ENCODE assay signal across 10 mouse cellular contexts in genomic region chr4:138396711-138397110, GRCm38 (mm10). TPM values are rescaled to one million over a fixed set of nuclear protein-coding genes. Genes with fewer than 3 reads are reported as not detected.
DNase-seq lines count a peak whose midpoint lies in the region; ATAC-seq and TF ChIP-seq lines count a peak whose summit lies in the region.
"Had no signal": no experiment of that assay in that cellular context is flagged by ENCODE, and none has a peak within 500 bp of the region (broad histone marks: within the 10 kb centered on the region; RNA-seq: fewer than 3 reads in every experiment).

No protein-coding gene starts in this region.

- intact Hi-C loops in left cerebral cortex, adult 2 months (cut with DNase I): loop anchor here (1.0 kb wide), 1 partner anchor 18 kb away; no protein-coding TSS in a partner anchor

- peaks cover 88% of the 10 kb centered on the region for H3K27me3 ChIP-seq in embryonic facial prominence, embryonic 13.5 days
- H3K27me3 ChIP-seq in hindbrain, embryonic 16.5 days (replicated peaks; ENCODE audit: control insufficient read depth, insufficient read depth, low read length): peaks cover 48% of the 10 kb centered on the region
- peaks cover 89% of the 10 kb centered on the region for H3K27me3 ChIP-seq in neural tube, embryonic 13.5 days

- TF ChIP-seq CTCF in left cerebral cortex, adult 2 months (IDR thresholded peaks at IDR 0.05): no peak

- H3K4me1 ChIP-seq in embryonic facial prominence, embryonic 13.5 days: peaks cover 22% of the 10 kb centered on the region
- peaks cover 15% of the 10 kb centered on the region for H3K4me1 ChIP-seq in hindbrain, embryonic 16.5 days (ENCODE audit: control insufficient read depth, insufficient read depth, low read depth, low read length)
- peaks cover 21% of the 10 kb centered on the region for H3K4me1 ChIP-seq in neural tube, embryonic 13.5 days (replicated peaks)

- DNase-seq in left cerebral cortex, adult 2 months (ENCODE audit: extremely low spot score in 1 of 2, low spot score in 2 of 2): no peak
- DNase-seq in left cerebral cortex, adult 11 months (ENCODE audit: low spot score): no peak
- DNase-seq in cerebellum, adult 9-10 months: no peak
- DNase-seq: kidney, adult 8-10 months; spleen, adult 18-20 months had no signal

- peak overlapping the region; percentile 94 for H3K27ac ChIP-seq in left cerebral cortex, adult 2 months
- no peak overlapping the region for H3K27ac ChIP-seq in embryonic facial prominence, embryonic 13.5 days
- no peak overlapping the region for H3K27ac ChIP-seq in hindbrain, embryonic 16.5 days (ENCODE audit: low read depth, low read length)
- H3K27ac ChIP-seq in neural tube, embryonic 13.5 days (replicated peaks): no peak overlapping the region

- peak overlapping the region; percentile 52 for H3K4me3 ChIP-seq in left cerebral cortex, adult 2 months
- H3K4me3 ChIP-seq in embryonic facial prominence, embryonic 13.5 days: peak overlapping the region; percentile 47
- peak overlapping the region; percentile 64 for H3K4me3 ChIP-seq in hindbrain, embryonic 16.5 days (ENCODE audit: low read length)
- peak overlapping the region; percentile 43 for H3K4me3 ChIP-seq in neural tube, embryonic 13.5 days

- ATAC-seq in embryonic facial prominence, embryonic 13.5 days (ENCODE audit: insufficient number of reproducible peaks, insufficient read depth, low FRiP score, low TSS enrichment, low read depth): no peak
- ATAC-seq in hindbrain, embryonic 16.5 days: peak; percentile 34; the same call in 1 of the 2 replicates
- no peak for ATAC-seq in neural tube, embryonic 13.5 days (ENCODE audit: low read depth)
- no peak for ATAC-seq in granulocyte monocyte progenitor cell, adult 5-6 weeks (replicated peaks; ENCODE audit: poor library complexity, severe bottlenecking)
- no peak for ATAC-seq in megakaryocyte, adult 5-6 weeks (ENCODE audit: poor library complexity, severe bottlenecking)

- WGBS in embryonic facial prominence, embryonic 13.5 days: 4% methylated on average over 8 of the region's 8 CpGs
- 3% methylated on average over 8 of the region's 8 CpGs for WGBS in hindbrain, embryonic 16.5 days
- WGBS in neural tube, embryonic 13.5 days: 5% methylated on average over 8 of the region's 8 CpGs

- H3K9me3 ChIP-seq in embryonic facial prominence, embryonic 13.5 days: no peaks in the 10 kb centered on the region
- H3K9me3 ChIP-seq in hindbrain, embryonic 16.5 days (ENCODE audit: control insufficient read depth, low read length): no peaks in the 10 kb centered on the region; the same call in 1 of the 2 replicates
- H3K9me3 ChIP-seq in neural tube, embryonic 13.5 days: no peaks in the 10 kb centered on the region

- no peak overlapping the region for H3K9ac ChIP-seq in embryonic facial prominence, embryonic 13.5 days
- H3K9ac ChIP-seq in hindbrain, embryonic 16.5 days (ENCODE audit: low read depth, low read length): peak overlapping the region; percentile 78
- H3K9ac ChIP-seq in neural tube, embryonic 13.5 days: peak overlapping the region; percentile 68; the same call in 1 of the 2 replicates

- H3K36me3 ChIP-seq in embryonic facial prominence, embryonic 13.5 days: no peaks in the 10 kb centered on the region
- no peaks in the 10 kb centered on the region for H3K36me3 ChIP-seq in hindbrain, embryonic 16.5 days (ENCODE audit: control insufficient read depth, insufficient read depth, low read length)
- no peaks in the 10 kb centered on the region for H3K36me3 ChIP-seq in neural tube, embryonic 13.5 days

- H3K4me2 ChIP-seq in embryonic facial prominence, embryonic 13.5 days: peak overlapping the region; percentile 78
- peak overlapping the region; percentile 87 for H3K4me2 ChIP-seq in hindbrain, embryonic 16.5 days (ENCODE audit: low read length)
- H3K4me2 ChIP-seq in neural tube, embryonic 13.5 days: peak overlapping the region; percentile 66

RNA-seq across cellular contexts. Expression of gene Fam43b, which starts 0.4 kb away (rescaled TPM):
- 10 to 100 TPM; 33.4 to 42.4 TPM for total RNA-seq in left cerebral cortex, adult 2 months (2021)
- polyA plus RNA-seq in embryonic facial prominence, embryonic 13.5 days (2015; fragmentation: Nextera tagmentation; extraction: Ambion mirVana): 0.18 and 0.25 TPM in 2 replicates
- 16.6 and 17.3 TPM in 2 replicates for polyA plus RNA-seq in hindbrain, embryonic 16.5 days (2015; fragmentation: Nextera tagmentation; extraction: Ambion mirVana)
- 2.2 and 2.6 TPM in 2 replicates for polyA plus RNA-seq in neural tube, embryonic 13.5 days (2015; fragmentation: Nextera tagmentation; extraction: Ambion mirVana)
- total RNA-seq in granulocyte monocyte progenitor cell, adult 5-6 weeks (2014; fragmentation: Nextera tagmentation): not detected in 2 replicates
- not detected in 2 replicates for total RNA-seq in granulocyte monocyte progenitor cell, adult 5-6 weeks (2017)
- not detected in 2 replicates for total RNA-seq in megakaryocyte, adult 5-6 weeks (2015)
- total RNA-seq in megakaryocyte, adult 5-6 weeks (2017): not detected in 2 replicates

RNA-seq across cellular contexts. Expression of gene Cda, which starts 28.9 kb away (rescaled TPM):
- 1 to 10 TPM; 3.8 to 4.0 TPM for total RNA-seq in left cerebral cortex, adult 2 months (2021)
- 4.1 and 6.5 TPM in 2 replicates for polyA plus RNA-seq in embryonic facial prominence, embryonic 13.5 days (2015; fragmentation: Nextera tagmentation; extraction: Ambion mirVana)
- polyA plus RNA-seq in hindbrain, embryonic 16.5 days (2015; fragmentation: Nextera tagmentation; extraction: Ambion mirVana): 7.9 and 8.1 TPM in 2 replicates
- polyA plus RNA-seq in neural tube, embryonic 13.5 days (2015; fragmentation: Nextera tagmentation; extraction: Ambion mirVana): 6.4 and 7.1 TPM in 2 replicates
- total RNA-seq in granulocyte monocyte progenitor cell, adult 5-6 weeks (2014; fragmentation: Nextera tagmentation): not detected in 2 replicates
- not detected in 2 replicates for total RNA-seq in granulocyte monocyte progenitor cell, adult 5-6 weeks (2017)
- total RNA-seq in megakaryocyte, adult 5-6 weeks (2015): not detected in 2 replicates
- total RNA-seq in megakaryocyte, adult 5-6 weeks (2017): not detected in 2 replicates

RNA-seq across cellular contexts. Expression of gene Mul1, which starts 37.8 kb away (rescaled TPM):
- 10 to 100 TPM; 63.0 to 65.1 TPM for total RNA-seq in left cerebral cortex, adult 2 months (2021)
- polyA plus RNA-seq in embryonic facial prominence, embryonic 13.5 days (2015; fragmentation: Nextera tagmentation; extraction: Ambion mirVana): 15.3 and 19.1 TPM in 2 replicates
- polyA plus RNA-seq in hindbrain, embryonic 16.5 days (2015; fragmentation: Nextera tagmentation; extraction: Ambion mirVana): 21.6 and 23.7 TPM in 2 replicates
- 19.8 and 21.6 TPM in 2 replicates for polyA plus RNA-seq in neural tube, embryonic 13.5 days (2015; fragmentation: Nextera tagmentation; extraction: Ambion mirVana)
- 7.4 and 10.1 TPM in 2 replicates for total RNA-seq in granulocyte monocyte progenitor cell, adult 5-6 weeks (2014; fragmentation: Nextera tagmentation)
- 7.6 and 8.7 TPM in 2 replicates for total RNA-seq in granulocyte monocyte progenitor cell, adult 5-6 weeks (2017)
- total RNA-seq in megakaryocyte, adult 5-6 weeks (2015): 4.9 and 8.1 TPM in 2 replicates
- 4.4 and 6.1 TPM in 2 replicates for total RNA-seq in megakaryocyte, adult 5-6 weeks (2017)

RNA-seq across cellular contexts. Expression of gene Camk2n1, which starts 57.4 kb away (rescaled TPM):
- total RNA-seq in left cerebral cortex, adult 2 months (2021): 1,000 to 10,000 TPM; 1,332 to 1,386 TPM
- 2.4 and 2.5 TPM in 2 replicates for polyA plus RNA-seq in embryonic facial prominence, embryonic 13.5 days (2015; fragmentation: Nextera tagmentation; extraction: Ambion mirVana)
- polyA plus RNA-seq in hindbrain, embryonic 16.5 days (2015; fragmentation: Nextera tagmentation; extraction: Ambion mirVana): 15.5 and 16.7 TPM in 2 replicates
- 15.0 and 15.3 TPM in 2 replicates for polyA plus RNA-seq in neural tube, embryonic 13.5 days (2015; fragmentation: Nextera tagmentation; extraction: Ambion mirVana)
- total RNA-seq in granulocyte monocyte progenitor cell, adult 5-6 weeks (2014; fragmentation: Nextera tagmentation): not detected in 2 replicates
- not detected in 2 replicates for total RNA-seq in granulocyte monocyte progenitor cell, adult 5-6 weeks (2017)
- total RNA-seq in megakaryocyte, adult 5-6 weeks (2015): 0.21 and 0.40 TPM in 2 replicates
- total RNA-seq in megakaryocyte, adult 5-6 weeks (2017): 0.04 TPM in 1 of 2 replicates, not detected in the other

Comparison
In these comparisons a context has a peak if more than half of its experiments do, and no peak if none do; other contexts are left out.
1. RNA of gene Fam43b, which starts 0.4 kb away (total RNA-seq): 33.4 to 42.4 TPM in left cerebral cortex, adult 2 months; not detected in granulocyte monocyte progenitor cell, adult 5-6 weeks and not detected in megakaryocyte, adult 5-6 weeks; every median in the first group is over 10 times any median in the second.
2. RNA of gene Cda, which starts 28.9 kb away (total RNA-seq): 3.8 to 4.0 TPM in left cerebral cortex, adult 2 months; not detected in granulocyte monocyte progenitor cell, adult 5-6 weeks and not detected in megakaryocyte, adult 5-6 weeks; every median in the first group is over 4 times any median in the second.
3. RNA of gene Mul1, which starts 37.8 kb away (total RNA-seq): 63.0 to 65.1 TPM in left cerebral cortex, adult 2 months; 7.4 to 10.1 TPM in granulocyte monocyte progenitor cell, adult 5-6 weeks and 4.4 to 8.1 TPM in megakaryocyte, adult 5-6 weeks; every median in the first group is over 4 times any median in the second.
4. Peak in every context shown above with its lines, with median percentiles within 50 percentile points of each other: H3K4me3 ChIP-seq and H3K4me2 ChIP-seq.